Mouse (Mus musculus): ENCODE data around the gene Map2k1. TPM values are rescaled to one million over a fixed set of nuclear protein-coding genes. Genes with fewer than 3 reads are reported as not detected.

The Map2k1 gene
- polyA plus RNA-seq, 1 experiment = 0.58 TPM

DNA sequence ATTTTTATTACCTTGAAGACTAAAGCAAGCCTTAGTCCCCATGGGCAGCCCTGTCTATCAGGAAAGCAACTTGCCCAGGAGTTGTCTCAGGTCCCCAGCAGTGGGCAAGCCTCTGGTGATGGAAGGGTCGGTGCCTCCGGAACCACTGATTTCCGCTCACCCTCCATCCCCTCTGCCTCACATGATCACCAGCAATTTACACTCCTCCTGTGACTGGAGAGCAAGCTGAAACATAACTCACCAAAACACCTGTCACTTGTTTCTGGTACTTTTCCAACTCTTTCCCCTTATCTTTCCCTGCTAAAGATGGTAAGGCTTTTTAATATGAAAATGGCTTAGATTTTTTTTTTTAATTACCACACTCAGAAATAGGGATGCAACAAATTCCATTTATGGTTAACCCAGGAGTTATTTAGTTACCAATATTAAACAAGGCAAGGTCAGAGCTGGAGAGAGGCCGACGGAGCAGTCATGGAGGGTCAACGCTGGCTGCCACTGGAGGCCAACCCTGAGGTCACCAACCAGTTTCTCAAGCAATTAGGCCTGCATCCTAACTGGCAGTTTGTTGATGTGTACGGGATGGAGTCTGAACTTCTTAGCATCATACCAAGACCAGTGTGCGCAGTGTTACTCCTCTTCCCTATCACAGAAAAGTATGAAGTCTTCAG lies 18.5 kb downstream of the Map2k1 start, which contains the start of gene Uchl4:
Uchl4 (plus strand) TSS at position 434 of the 668 bp plus-strand sequence.
- H3K9me3 ChIP-seq (ENCODE audit: control insufficient read depth, low read length) = no peaks in the 10 kb centered on the region
- peaks cover 2% of the 10 kb centered on the region for H3K36me3 ChIP-seq (ENCODE audit: control insufficient read depth)
- H3K4me1 ChIP-seq (ENCODE audit: control insufficient read depth) = no peaks in the 10 kb centered on the region
- no peaks in the 10 kb centered on the region for H3K27me3 ChIP-seq (ENCODE audit: control insufficient read depth)
- TF ChIP-seq GATA1 (IDR thresholded peaks at IDR 0.05; ENCODE audit: low read length) (no peak), TAL1 (IDR thresholded peaks at IDR 0.05; ENCODE audit: low read length) (no peak)
- no peak within 1 kb of the TSS for H3K4me3 ChIP-seq (replicated peaks)

GRCm38 (mm10) chr9:64233656-64234055 lies 19.8 kb downstream of the Map2k1 start:
- no peak overlapping the region for H3K4me3 ChIP-seq (replicated peaks)
- no peaks in the 10 kb centered on the region for H3K27me3 ChIP-seq (ENCODE audit: control insufficient read depth)
- no peaks in the 10 kb centered on the region for H3K9me3 ChIP-seq (ENCODE audit: control insufficient read depth, low read length)
- no peaks in the 10 kb centered on the region for H3K4me1 ChIP-seq (ENCODE audit: control insufficient read depth)
- TF ChIP-seq TAL1 (IDR thresholded peaks at IDR 0.05; ENCODE audit: low read length) (no peak), GATA1 (IDR thresholded peaks at IDR 0.05; ENCODE audit: low read length) (no peak)
- peaks cover 2% of the 10 kb centered on the region for H3K36me3 ChIP-seq (ENCODE audit: control insufficient read depth)

DNA sequence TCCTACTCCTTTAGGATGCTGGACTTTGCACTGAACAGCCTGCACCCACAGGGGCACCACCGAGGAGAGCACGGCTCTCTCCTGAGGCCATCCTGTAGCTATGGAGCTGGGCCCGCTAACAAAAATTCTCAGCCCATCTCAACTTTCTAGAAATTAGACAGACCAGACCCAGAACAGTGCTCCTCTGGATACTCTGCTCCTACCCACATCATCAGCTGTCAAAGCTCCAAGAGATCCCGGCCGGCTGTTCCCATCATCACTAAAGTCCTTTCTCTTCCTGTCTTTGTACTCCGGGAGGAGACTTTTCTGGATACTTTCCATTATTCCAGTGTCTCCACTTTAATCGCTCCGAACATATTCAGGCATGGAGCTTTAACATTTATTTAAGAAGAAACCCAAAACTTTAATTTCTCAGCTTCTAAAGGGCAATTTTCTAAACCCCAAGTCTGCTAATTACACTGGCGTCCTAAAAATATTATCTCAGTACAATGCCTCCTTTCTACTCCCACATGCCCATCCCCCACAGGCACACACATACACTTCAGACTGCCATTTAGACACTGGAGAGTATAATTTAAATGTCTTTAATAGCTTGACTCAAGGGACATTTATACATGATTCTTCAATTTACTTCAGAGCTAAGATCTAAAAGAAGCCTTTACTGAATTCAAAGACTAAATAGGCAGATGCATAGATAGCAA lies 21.0 kb downstream of the Map2k1 start:
- Histone ChIP-seq H3K4me1 (ENCODE audit: control insufficient read depth) (no peaks in the 10 kb centered on the region), H3K27me3 (ENCODE audit: control insufficient read depth) (no peaks in the 10 kb centered on the region), H3K4me3 (replicated peaks) (no peak overlapping the region), H3K9me3 (ENCODE audit: control insufficient read depth, low read length) (no peaks in the 10 kb centered on the region), H3K36me3 (ENCODE audit: control insufficient read depth) (peaks cover 2% of the 10 kb centered on the region)
- TF ChIP-seq GATA1 (IDR thresholded peaks at IDR 0.05; ENCODE audit: low read length) (no peak), TAL1 (IDR thresholded peaks at IDR 0.05; ENCODE audit: low read length) (no peak)

DNA sequence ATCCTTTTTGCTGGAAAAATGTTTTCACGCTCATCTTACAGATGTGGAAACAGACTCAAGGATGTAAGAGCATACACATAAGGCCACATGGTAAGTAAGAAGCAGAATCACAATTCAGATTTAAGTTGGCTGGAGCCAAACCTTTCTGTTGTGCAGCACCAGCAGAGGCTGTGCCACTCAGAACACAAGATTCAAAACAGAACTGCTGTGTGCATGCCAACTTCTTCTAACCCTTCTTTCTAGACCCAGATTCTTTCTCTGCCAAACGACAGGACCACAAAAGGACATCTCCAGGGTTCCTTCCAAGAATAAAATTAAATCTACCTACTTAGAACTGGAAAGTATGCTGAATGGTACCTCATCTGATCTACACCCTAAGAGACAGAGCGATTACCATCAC lies 21.8 kb downstream of the Map2k1 start:
- no peaks in the 10 kb centered on the region for H3K9me3 ChIP-seq (ENCODE audit: control insufficient read depth, low read length)
- H3K36me3 ChIP-seq (ENCODE audit: control insufficient read depth) = peaks cover 2% of the 10 kb centered on the region
- no peaks in the 10 kb centered on the region for H3K27me3 ChIP-seq (ENCODE audit: control insufficient read depth)
- H3K4me1 ChIP-seq (ENCODE audit: control insufficient read depth) = no peaks in the 10 kb centered on the region
- no peak overlapping the region for H3K4me3 ChIP-seq (replicated peaks)
- no peak for TF ChIP-seq GATA1 (IDR thresholded peaks at IDR 0.05; ENCODE audit: low read length)
- no peak for TF ChIP-seq TAL1 (IDR thresholded peaks at IDR 0.05; ENCODE audit: low read length)

- Histone ChIP-seq H3K36me3 (ENCODE audit: control insufficient read depth) (no peaks in the 10 kb centered on the region), H3K4me1 (ENCODE audit: control insufficient read depth) (no peaks in the 10 kb centered on the region)
These were observed 22.3 kb downstream of the Map2k1 start for GRCm38 (mm10) chr9:64231171-64231570.

DNA sequence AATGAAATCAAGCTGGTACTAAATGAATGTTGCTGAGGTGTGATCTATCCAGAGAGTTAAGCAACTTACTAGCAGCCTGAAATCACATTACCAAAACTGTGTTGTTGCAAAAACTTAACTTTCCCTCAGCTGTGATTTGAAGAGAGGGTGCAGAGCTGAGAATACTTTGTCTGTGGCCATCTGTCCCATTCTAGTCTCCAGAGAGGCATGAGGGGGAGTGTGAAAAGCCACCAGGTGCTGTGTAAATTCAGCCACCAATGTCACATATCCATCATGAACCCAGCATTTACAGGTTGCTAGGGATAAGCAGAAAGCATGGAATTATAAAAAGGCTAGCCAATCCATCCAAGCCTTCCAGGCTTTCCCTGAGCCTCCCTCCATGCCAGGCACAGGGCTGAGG lies 24.5 kb downstream of the Map2k1 start:
- Histone ChIP-seq H3K4me1 (ENCODE audit: control insufficient read depth) (no peaks in the 10 kb centered on the region), H3K36me3 (ENCODE audit: control insufficient read depth) (no peaks in the 10 kb centered on the region), H3K9me3 (ENCODE audit: control insufficient read depth, low read length) (no peaks in the 10 kb centered on the region), H3K4me3 (replicated peaks) (no peak overlapping the region), H3K27me3 (ENCODE audit: control insufficient read depth) (no peaks in the 10 kb centered on the region)
- TF ChIP-seq GATA1 (IDR thresholded peaks at IDR 0.05; ENCODE audit: low read length) (no peak), TAL1 (IDR thresholded peaks at IDR 0.05; ENCODE audit: low read length) (no peak)

More at GRCm38 (mm10) chr9:64231171-64231570, 22.3 kb downstream of the Map2k1 start:
- no peaks in the 10 kb centered on the region for H3K27me3 ChIP-seq (ENCODE audit: control insufficient read depth)
- no peak overlapping the region for H3K4me3 ChIP-seq (replicated peaks)
- no peaks in the 10 kb centered on the region for H3K9me3 ChIP-seq (ENCODE audit: control insufficient read depth, low read length)
- TF ChIP-seq GATA1 (IDR thresholded peaks at IDR 0.05; ENCODE audit: low read length) = no peak

DNA sequence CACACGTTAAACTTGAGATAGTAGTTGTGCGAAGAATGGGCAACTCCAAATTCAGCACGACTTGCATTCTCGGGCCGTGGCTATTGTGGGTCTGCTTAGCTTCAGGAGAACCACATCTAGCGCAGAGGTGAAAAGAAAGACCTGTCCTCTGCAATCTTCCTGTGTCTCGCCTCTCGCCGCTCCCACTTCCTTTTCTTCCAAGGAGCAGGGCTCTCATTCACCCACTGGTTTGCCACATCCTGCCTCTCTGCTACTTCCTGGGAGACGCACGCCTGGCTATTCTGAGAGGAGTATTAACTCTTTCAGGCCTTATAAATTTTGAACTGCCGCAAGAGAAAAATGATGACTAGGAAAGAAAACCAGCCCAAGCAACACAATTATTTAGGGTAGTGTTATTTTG lies 25.7 kb downstream of the Map2k1 start:
- H3K4me3 ChIP-seq (replicated peaks) = no peak overlapping the region
- TF ChIP-seq TAL1 (IDR thresholded peaks at IDR 0.05; ENCODE audit: low read length) = no peak
- no peak for TF ChIP-seq GATA1 (IDR thresholded peaks at IDR 0.05; ENCODE audit: low read length)
- H3K27me3 ChIP-seq (ENCODE audit: control insufficient read depth) = no peaks in the 10 kb centered on the region
- H3K9me3 ChIP-seq (ENCODE audit: control insufficient read depth, low read length) = no peaks in the 10 kb centered on the region
- no peaks in the 10 kb centered on the region for H3K36me3 ChIP-seq (ENCODE audit: control insufficient read depth)
- H3K4me1 ChIP-seq (ENCODE audit: control insufficient read depth) = no peaks in the 10 kb centered on the region

- TF ChIP-seq TAL1 (IDR thresholded peaks at IDR 0.05; ENCODE audit: low read length) = no peak
- no peak for TF ChIP-seq GATA1 (IDR thresholded peaks at IDR 0.05; ENCODE audit: low read length)
- Histone ChIP-seq H3K9me3 (ENCODE audit: control insufficient read depth, low read length) (no peaks in the 10 kb centered on the region), H3K27me3 (ENCODE audit: control insufficient read depth) (no peaks in the 10 kb centered on the region), H3K4me1 (ENCODE audit: control insufficient read depth) (no peaks in the 10 kb centered on the region; the same call in 1 of the 2 replicates), H3K36me3 (ENCODE audit: control insufficient read depth) (no peaks in the 10 kb centered on the region), H3K4me3 (replicated peaks) (no peak overlapping the region)
These were observed 27.6 kb downstream of the Map2k1 start for GRCm38 (mm10) chr9:64225805-64226204.

- Histone ChIP-seq H3K4me3 (replicated peaks) (no peak overlapping the region), H3K36me3 (ENCODE audit: control insufficient read depth) (no peaks in the 10 kb centered on the region), H3K9me3 (ENCODE audit: control insufficient read depth, low read length) (no peaks in the 10 kb centered on the region), H3K27me3 (ENCODE audit: control insufficient read depth) (no peaks in the 10 kb centered on the region), H3K4me1 (ENCODE audit: control insufficient read depth) (no peaks in the 10 kb centered on the region; the same call in 1 of the 2 replicates)
- no peak for TF ChIP-seq TAL1 (IDR thresholded peaks at IDR 0.05; ENCODE audit: low read length)
- no peak for TF ChIP-seq GATA1 (IDR thresholded peaks at IDR 0.05; ENCODE audit: low read length)
These were observed 31.3 kb downstream of the Map2k1 start for GRCm38 (mm10) chr9:64222098-64222497.
